28 mouse cellular contexts compared by ENCODE assay signal in the genomic region with DNA sequence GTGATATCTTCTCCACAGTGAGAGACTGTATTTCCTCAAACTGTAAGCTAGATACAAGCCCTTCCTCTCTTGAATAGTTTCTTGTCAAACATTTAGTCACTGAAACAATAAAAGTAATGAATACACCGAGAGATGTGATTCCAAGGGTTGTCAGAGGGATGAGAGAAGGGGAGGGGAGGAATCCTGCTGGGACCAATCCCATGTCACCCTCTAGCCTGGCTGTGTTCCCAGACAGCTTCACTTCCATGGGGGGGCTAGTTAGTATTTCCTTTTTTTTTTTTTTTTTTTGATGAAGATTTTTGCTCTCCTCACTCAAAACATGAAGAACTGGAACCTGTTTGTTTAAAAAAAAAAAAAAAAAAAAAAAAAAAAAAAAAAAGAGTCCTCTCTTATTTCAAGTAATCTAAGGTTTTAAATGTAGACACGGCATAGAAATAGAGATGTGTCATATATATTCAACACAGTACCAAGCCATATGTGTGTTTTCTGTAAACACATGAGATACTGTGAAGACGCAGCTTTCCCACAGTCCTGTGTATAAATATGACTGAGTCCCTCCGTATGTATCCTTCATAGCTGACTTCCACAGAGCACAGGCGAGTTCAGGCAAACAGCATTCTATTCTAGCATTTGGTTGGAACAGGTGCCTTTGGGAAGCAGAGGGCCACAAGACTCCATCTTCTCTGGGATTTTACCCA. TPM values are rescaled to one million over a fixed set of nuclear protein-coding genes. Genes with fewer than 3 reads are reported as not detected.
DNase-seq lines count a peak whose midpoint lies in the region; ATAC-seq and TF ChIP-seq lines count a peak whose summit lies in the region.
"Had no signal": no experiment of that assay in that cellular context is flagged by ENCODE, and none has a peak within 500 bp of the region (broad histone marks: within the 10 kb centered on the region; RNA-seq: fewer than 3 reads in every experiment).

No protein-coding gene starts in this region.

- no peak overlapping the region for H3K27ac ChIP-seq in forebrain, embryonic 16.5 days (ENCODE audit: low read length)
- H3K27ac ChIP-seq in forebrain, embryonic 10.5 days, result no peak overlapping the region
- H3K27ac ChIP-seq in lung, embryonic 14.5 days (ENCODE audit: low read depth), result peak overlapping the region; percentile 33; the same call in 1 of the 2 replicates
- H3K27ac ChIP-seq: embryonic facial prominence, embryonic 10.5 days; embryonic facial prominence, embryonic 15.5 days; heart, embryonic 10.5 days; heart, embryonic 15.5 days; limb, embryonic 13.5 days; midbrain, embryonic 10.5 days; neural tube, embryonic 12.5 days had no signal

- H3K27me3 ChIP-seq in forebrain, embryonic 16.5 days (replicated peaks; ENCODE audit: control insufficient read depth, insufficient read depth, low read length), result no peaks in the 10 kb centered on the region; the same call in 1 of the 2 replicates
- no peaks in the 10 kb centered on the region for H3K27me3 ChIP-seq in forebrain, embryonic 10.5 days (ENCODE audit: poor library complexity, severe bottlenecking)
- H3K27me3 ChIP-seq in lung, embryonic 14.5 days (ENCODE audit: insufficient read depth, low read length), result no peaks in the 10 kb centered on the region
- H3K27me3 ChIP-seq: embryonic facial prominence, embryonic 15.5 days; heart, embryonic 15.5 days; limb, embryonic 13.5 days; neural tube, embryonic 12.5 days; Patski had no signal

- ATAC-seq in forebrain, embryonic 16.5 days, result peak; percentile 57; the same call in 1 of the 2 replicates
- peak; percentile 70; the same call in 1 of the 2 replicates for ATAC-seq in lung, embryonic 14.5 days (ENCODE audit: insufficient read depth)
- ATAC-seq: midbrain, embryonic 16.5 days; Patski had no signal

- TF ChIP-seq CTCF in lung, embryonic 14.5 days (IDR thresholded peaks at IDR 0.05; ENCODE audit: low read depth), result no peak

- no peak for DNase-seq in forebrain, embryonic 10.5 days (ENCODE audit: extremely low spot score, low spot score)
- peak; percentile 82 for DNase-seq in lung, embryonic 14.5 days
- DNase-seq in lung, adult 18-20 months, result no peak
- peak; percentile 37 for DNase-seq in brain, embryonic 18.5 days (ENCODE audit: low read depth, low spot score)
- DNase-seq in lung, postnatal 4 days, result peak; percentile 25 to 60
- DNase-seq in adrenal gland, postnatal 4 days (ENCODE audit: low spot score in 2 of 2), result no peak
- DNase-seq: adrenal gland, postnatal 14 days; cerebellum, adult 2 months; cerebellum, postnatal 14 days; gastrocnemius, postnatal 25 days; heart, adult 11 months; kidney, postnatal 14 days; layer of hippocampus, adult 9-11 months; thymus, adult 2 months; thymus, postnatal 36 days had no signal

- no peaks in the 10 kb centered on the region for H3K36me3 ChIP-seq in forebrain, embryonic 16.5 days (ENCODE audit: control insufficient read depth, insufficient read depth)
- no peaks in the 10 kb centered on the region for H3K36me3 ChIP-seq in forebrain, embryonic 10.5 days (replicated peaks)
- no peaks in the 10 kb centered on the region for H3K36me3 ChIP-seq in lung, embryonic 14.5 days (ENCODE audit: insufficient read depth)
- H3K36me3 ChIP-seq: embryonic facial prominence, embryonic 10.5 days; embryonic facial prominence, embryonic 15.5 days; heart, embryonic 10.5 days; heart, embryonic 15.5 days; limb, embryonic 13.5 days; midbrain, embryonic 10.5 days; neural tube, embryonic 12.5 days had no signal

- H3K4me3 ChIP-seq in forebrain, embryonic 16.5 days (replicated peaks; ENCODE audit: low read length), result no peak overlapping the region
- H3K4me3 ChIP-seq in forebrain, embryonic 10.5 days, result no peak overlapping the region
- H3K4me3 ChIP-seq in lung, embryonic 14.5 days (ENCODE audit: low read depth, low read length), result no peak overlapping the region
- H3K4me3 ChIP-seq: embryonic facial prominence, embryonic 10.5 days; embryonic facial prominence, embryonic 15.5 days; heart, embryonic 10.5 days; heart, embryonic 15.5 days; limb, embryonic 13.5 days; midbrain, embryonic 10.5 days; myocyte; neural tube, embryonic 12.5 days had no signal

- H3K4me1 ChIP-seq in forebrain, embryonic 16.5 days (replicated peaks; ENCODE audit: control insufficient read depth, insufficient read depth, low read length), result peaks cover 4% of the 10 kb centered on the region; the same call in 1 of the 2 replicates
- H3K4me1 ChIP-seq in forebrain, embryonic 10.5 days, result peaks cover 13% of the 10 kb centered on the region
- H3K4me1 ChIP-seq in lung, embryonic 14.5 days (ENCODE audit: insufficient read depth), result no peaks in the 10 kb centered on the region
- H3K4me1 ChIP-seq: embryonic facial prominence, embryonic 15.5 days; heart, embryonic 10.5 days; heart, embryonic 15.5 days; limb, embryonic 13.5 days had no signal

- WGBS in forebrain, embryonic 16.5 days, result 58% methylated on average over 5 of the region's 5 CpGs
- 88% methylated on average over 5 of the region's 5 CpGs for WGBS in forebrain, embryonic 10.5 days
- WGBS in lung, embryonic 14.5 days, result 42% methylated on average over 5 of the region's 5 CpGs

- no peak overlapping the region for H3K9ac ChIP-seq in forebrain, embryonic 16.5 days (replicated peaks; ENCODE audit: low read depth, low read length)
- no peak overlapping the region for H3K9ac ChIP-seq in lung, embryonic 14.5 days
- H3K9ac ChIP-seq: embryonic facial prominence, embryonic 15.5 days; heart, embryonic 15.5 days; limb, embryonic 13.5 days; neural tube, embryonic 12.5 days had no signal

- H3K9me3 ChIP-seq in forebrain, embryonic 16.5 days (ENCODE audit: control insufficient read depth, low read length), result no peaks in the 10 kb centered on the region
- peaks cover 4% of the 10 kb centered on the region; the same call in 1 of the 2 replicates for H3K9me3 ChIP-seq in forebrain, embryonic 10.5 days
- H3K9me3 ChIP-seq in lung, embryonic 14.5 days (ENCODE audit: low read depth, low read length), result no peaks in the 10 kb centered on the region; the same call in 1 of the 2 replicates
- H3K9me3 ChIP-seq: embryonic facial prominence, embryonic 10.5 days; embryonic facial prominence, embryonic 15.5 days; heart, embryonic 10.5 days; heart, embryonic 15.5 days; limb, embryonic 13.5 days; midbrain, embryonic 10.5 days; neural tube, embryonic 12.5 days had no signal

- no peak overlapping the region for H3K4me2 ChIP-seq in forebrain, embryonic 16.5 days (ENCODE audit: low read length)
- no peak overlapping the region for H3K4me2 ChIP-seq in lung, embryonic 14.5 days
- H3K4me2 ChIP-seq: embryonic facial prominence, embryonic 15.5 days; heart, embryonic 15.5 days; limb, embryonic 13.5 days; liver, embryonic 11.5 days; neural tube, embryonic 12.5 days had no signal

RNA-seq across cellular contexts. Expression of a gene that starts 51.9 kb away (rescaled TPM):
- polyA plus RNA-seq in forebrain, embryonic 16.5 days (2015; fragmentation: Nextera tagmentation; extraction: Ambion mirVana), result 36.3 and 37.2 TPM in 2 replicates
- polyA plus RNA-seq in forebrain, embryonic 10.5 days (2016; fragmentation: Nextera tagmentation; extraction: Ambion mirVana), result 14.3 and 14.7 TPM in 2 replicates
- 18.2 and 21.3 TPM in 2 replicates for polyA plus RNA-seq in lung, embryonic 14.5 days (2014; fragmentation: Nextera tagmentation; extraction: Ambion mirVana)
- 10 to 100 TPM; 85.5 to 97.5 TPM for total RNA-seq in adrenal gland, postnatal 4 days (2021)
- total RNA-seq: MEL had no signal

Comparison
In these comparisons a context has a peak if more than half of its experiments do, and no peak if none do; other contexts are left out.
1. DNase-seq: peak in lung, embryonic 14.5 days (single experiment), brain, embryonic 18.5 days (single experiment) and lung, postnatal 4 days (2 of 2); none in forebrain, embryonic 10.5 days (single experiment), lung, adult 18-20 months (0 of 2) and adrenal gland, postnatal 4 days (0 of 2).